Mouse (Mus musculus) G1E (cell line): ENCODE results near the gene Sh3pxd2a.

Experiments used
- CTCF ChIP-seq: IDR thresholded peaks from 2 replicates; pipeline ENCODE4 v1.5.1; 2012; ENCODE audit warnings: low read depth, low read length, inconsistent platforms, mixed read lengths
- GATA1 ChIP-seq: IDR thresholded peaks from 2 replicates; pipeline ENCODE4 v1.6.1; 2012; ENCODE audit warnings: borderline replicate concordance, low read length, inconsistent platforms, mixed read lengths
- GATA2 ChIP-seq: IDR thresholded peaks from 2 replicates; pipeline ENCODE4 v1.6.1; 2012; ENCODE audit warnings: low read depth, low read length, inconsistent platforms, borderline replicate concordance
- TAL1 ChIP-seq: conservative IDR thresholded peaks from 2 replicates; pipeline ENCODE4 v1.6.1; 2012; ENCODE audit warnings: low read depth, low read length, inconsistent platforms, mixed read lengths

DNA sequence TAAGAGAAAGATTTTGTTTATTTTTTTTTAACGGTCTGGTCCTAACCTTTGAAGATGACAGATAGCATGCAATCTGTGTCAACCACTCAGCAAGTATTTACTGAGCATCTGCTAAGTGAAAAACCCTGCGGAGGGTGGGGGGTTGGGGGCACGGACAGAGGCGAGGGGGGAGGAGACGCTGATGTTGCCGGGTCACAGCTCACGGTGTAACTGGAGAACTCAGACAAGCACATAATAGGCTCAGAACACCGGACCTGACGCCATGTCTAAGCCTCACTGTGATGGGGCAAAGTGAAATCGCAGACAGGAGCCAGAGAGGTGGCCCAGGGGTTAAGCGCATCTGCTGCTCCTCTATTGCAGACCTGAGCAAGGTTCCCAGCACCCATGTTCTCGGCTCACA, 19.7 kb downstream of the Sh3pxd2a start:
- TF ChIP-seq CTCF, result no peak
- TF ChIP-seq GATA1, result no peak
- no peak for TF ChIP-seq TAL1
- TF ChIP-seq GATA2, result no peak
